Mouse (Mus musculus): ENCODE measurements around the gene 9030025P20Rik.
"Not testable (repeated sequence)": the region's sequence is repeated elsewhere in the genome, so short reads cannot be mapped to it uniquely, and the experiment has no call there.

The 9030025P20Rik gene

GRCm38 (mm10) chr17:14978362-14979038 is at the start of gene 9030025P20Rik, which contains the start of gene Gm3417:
TSS of gene 9030025P20Rik (plus strand) at chr17:14978468.
TSS of gene Gm3417 (minus strand) at chr17:14978790.
- DNase-seq (ENCODE audit: low read depth, low spot score): not testable (repeated sequence)

- no peak for DNase-seq (ENCODE audit: low read depth, low spot score)
These were observed 49.6 kb upstream of the 9030025P20Rik start for GRCm38 (mm10) chr17:14928631-14929030.

- DNase-seq (ENCODE audit: low read depth, low spot score): no peak
These were observed 47.6 kb upstream of the 9030025P20Rik start for GRCm38 (mm10) chr17:14930697-14931096.

GRCm38 (mm10) chr17:14931469-14931868 is 46.8 kb upstream of the 9030025P20Rik start:
- no peak for DNase-seq (ENCODE audit: low read depth, low spot score)

GRCm38 (mm10) chr17:14935280-14935679 is 43.0 kb upstream of the 9030025P20Rik start:
- DNase-seq (ENCODE audit: low read depth, low spot score): not testable (repeated sequence)

- DNase-seq (ENCODE audit: low read depth, low spot score): no peak
These were observed 42.2 kb upstream of the 9030025P20Rik start for GRCm38 (mm10) chr17:14935841-14936605.

- DNase-seq (ENCODE audit: low read depth, low spot score): not testable (repeated sequence)
These were observed 36.1 kb upstream of the 9030025P20Rik start for GRCm38 (mm10) chr17:14942181-14942580.

- peak; percentile 93 for DNase-seq (ENCODE audit: low read depth, low spot score)
These were observed 35.1 kb upstream of the 9030025P20Rik start, which contains the start of the genes Wdr27 and 1600012H06Rik for GRCm38 (mm10) chr17:14943009-14943728. TSS of gene Wdr27 (minus strand) at chr17:14943158. TSS of gene 1600012H06Rik (plus strand) at chr17:14943184.

GRCm38 (mm10) chr17:14943729-14944059 is 34.6 kb upstream of the 9030025P20Rik start:
- no peak for DNase-seq (ENCODE audit: low read depth, low spot score)

- DNase-seq (ENCODE audit: low read depth, low spot score): no peak
These were observed 33.7 kb upstream of the 9030025P20Rik start for GRCm38 (mm10) chr17:14944551-14944950.

- no peak for DNase-seq (ENCODE audit: low read depth, low spot score)
These were observed 29.0 kb upstream of the 9030025P20Rik start for GRCm38 (mm10) chr17:14949161-14949827.

- DNase-seq (ENCODE audit: low read depth, low spot score): no peak
These were observed 24.8 kb upstream of the 9030025P20Rik start for GRCm38 (mm10) chr17:14953452-14953851.

GRCm38 (mm10) chr17:14958686-14959327 is 19.5 kb upstream of the 9030025P20Rik start:
- DNase-seq (ENCODE audit: low read depth, low spot score): no peak

- DNase-seq (ENCODE audit: low read depth, low spot score): no peak
These were observed 18.3 kb upstream of the 9030025P20Rik start for GRCm38 (mm10) chr17:14959979-14960378.

GRCm38 (mm10) chr17:14960520-14960919 is 17.7 kb upstream of the 9030025P20Rik start:
- no peak for DNase-seq (ENCODE audit: low read depth, low spot score)

- DNase-seq (ENCODE audit: low read depth, low spot score): not testable (repeated sequence)
These were observed 17.2 kb upstream of the 9030025P20Rik start, which contains the start of gene Phf10 for GRCm38 (mm10) chr17:14960951-14961556. TSS of gene Phf10 (minus strand) at chr17:14961273.

GRCm38 (mm10) chr17:14961557-14962154 is 16.6 kb upstream of the 9030025P20Rik start:
- DNase-seq (ENCODE audit: low read depth, low spot score): not testable (repeated sequence)

GRCm38 (mm10) chr17:14968373-14968913 is 9.8 kb upstream of the 9030025P20Rik start:
- not testable (repeated sequence) for DNase-seq (ENCODE audit: low read depth, low spot score)

- DNase-seq (ENCODE audit: low read depth, low spot score): not testable (repeated sequence)
These were observed 428 bp upstream of the 9030025P20Rik start for GRCm38 (mm10) chr17:14977718-14978361.
